Mouse (Mus musculus) MEL (cell line): ENCODE measurements around the gene Lamtor4. TPM values are rescaled to one million over a fixed set of nuclear protein-coding genes. Genes with fewer than 3 reads are reported as not detected.

ENCODE experiments used
- DNase-seq: peaks from one replicate; pipeline ENCODE4 v3.0.0; 2011; ENCODE audit warnings: low read depth, low spot score
- H3K27ac ChIP-seq: 2 replicates; pipeline ENCODE4 v1.5.1; 2012; ENCODE audit warnings: low read depth, mild to moderate bottlenecking, control low read depth, low read length, moderate library complexity; ENCODE audit not compliant: control insufficient read depth
- H3K27me3 ChIP-seq, 2 experiments: fragments of 150-350 bp in 1 of 2; sonication (generic) in 1 of 2; 2 replicates each; pipeline ENCODE4 v1.6.1; 2012; ENCODE audit warnings: low read length in 2 of 2, mild to moderate bottlenecking in 2 of 2, improper control_type of control experiment in 1 of 2, moderate library complexity in 1 of 2; ENCODE audit not compliant: insufficient read depth in 2 of 2, control insufficient read depth in 1 of 2
- H3K36me3 ChIP-seq, 2 experiments: 2 replicates each; pipeline ENCODE4 v1.6.1; 2012 to 2014; ENCODE audit warnings: low read length in 2 of 2, improper control_type of control experiment in 1 of 2, inconsistent platforms in 1 of 2, mild to moderate bottlenecking in 1 of 2; ENCODE audit not compliant: insufficient read depth in 2 of 2, control insufficient read depth in 1 of 2
- H3K4me1 ChIP-seq, 2 experiments: fragments of 150-350 bp in 1 of 2; sonication (generic) in 1 of 2; 2 replicates each; pipeline ENCODE4 v1.6.1; 2012; ENCODE audit warnings: low read length in 2 of 2, improper control_type of control experiment in 1 of 2, mild to moderate bottlenecking in 1 of 2; ENCODE audit not compliant: insufficient read depth in 2 of 2, control insufficient read depth in 1 of 2
- H3K4me3 ChIP-seq, 2 experiments: fragments of 150-350 bp in 1 of 2; sonication (generic) in 1 of 2; 2 replicates each; pipeline ENCODE4 v1.5.1; 2012; ENCODE audit warnings: low read depth in 2 of 2, low read length in 2 of 2, mild to moderate bottlenecking in 2 of 2, moderate library complexity in 2 of 2, control low read depth in 1 of 2, improper control_type of control experiment in 1 of 2; ENCODE audit not compliant: control insufficient read depth in 1 of 2, insufficient read depth in 1 of 2
- H3K79me2 ChIP-seq: 2 replicates; pipeline ENCODE4 v1.6.1; 2012; ENCODE audit warnings: mild to moderate bottlenecking, low read length, moderate library complexity; ENCODE audit not compliant: control insufficient read depth, poor library complexity, insufficient read depth
- H3K9ac ChIP-seq: 2 replicates; pipeline ENCODE4 v1.6.1; 2012; ENCODE audit warnings: low read depth, mild to moderate bottlenecking, control low read depth, low read length, moderate library complexity; ENCODE audit not compliant: control insufficient read depth, poor library complexity, severe bottlenecking
- H3K9me3 ChIP-seq: fragments of 150-350 bp; sonication (generic); replicated peaks from 2 replicates; pipeline ENCODE4 v1.6.1; 2012; ENCODE audit warnings: mild to moderate bottlenecking, low read length, improper control_type of control experiment, moderate library complexity; ENCODE audit not compliant: insufficient read depth
- CHD2 ChIP-seq: IDR thresholded peaks from 2 replicates; pipeline ENCODE4 v1.6.1; 2011; ENCODE audit warnings: low read length, improper control_type of control experiment
- CTCF ChIP-seq, 3 experiments: IDR thresholded peaks in 2 of 3; conservative IDR thresholded peaks in 1 of 3; 2 replicates each; pipeline ENCODE4 v1.5.1; 2011 to 2012; ENCODE audit warnings: low read length in 3 of 3, low read depth in 2 of 3, mild to moderate bottlenecking in 2 of 3, improper control_type of control experiment in 1 of 3, inconsistent platforms in 1 of 3, mixed read lengths in 1 of 3, moderate library complexity in 1 of 3; ENCODE audit not compliant: control insufficient read depth in 1 of 3, insufficient read depth in 1 of 3, poor library complexity in 1 of 3, severe bottlenecking in 1 of 3
- ELF1 ChIP-seq: IDR thresholded peaks from 2 replicates; pipeline ENCODE4 v1.6.1; 2014; ENCODE audit warnings: low read depth, mild to moderate bottlenecking, inconsistent platforms, low read length, improper control_type of control experiment, moderate library complexity
- ETS1 ChIP-seq: IDR thresholded peaks from 2 replicates; pipeline ENCODE4 v1.6.1; 2012; ENCODE audit warnings: low read depth, mild to moderate bottlenecking, inconsistent platforms, low read length, improper control_type of control experiment, moderate library complexity
- GATA1 ChIP-seq: IDR thresholded peaks from 2 replicates; pipeline ENCODE4 v1.6.1; 2011; ENCODE audit warnings: low read depth, low read length, improper control_type of control experiment
- HCFC1 ChIP-seq: IDR thresholded peaks from 2 replicates; pipeline ENCODE4 v1.6.1; 2012; ENCODE audit warnings: low read depth, mild to moderate bottlenecking, inconsistent platforms, low read length, improper control_type of control experiment, moderate library complexity
- MAFK ChIP-seq: IDR thresholded peaks from 2 replicates; pipeline ENCODE4 v1.6.1; 2011; ENCODE audit warnings: low read depth, mild to moderate bottlenecking, low read length, improper control_type of control experiment, borderline replicate concordance
- MAZ ChIP-seq: IDR thresholded peaks from 2 replicates; pipeline ENCODE4 v1.6.1; 2012; ENCODE audit warnings: low read depth, mild to moderate bottlenecking, inconsistent platforms, low read length, improper control_type of control experiment
- MEF2A ChIP-seq: IDR thresholded peaks from 2 replicates; pipeline ENCODE4 v1.6.1; 2014; ENCODE audit warnings: low read depth, mild to moderate bottlenecking, inconsistent platforms, low read length, improper control_type of control experiment; ENCODE audit not compliant: poor library complexity, insufficient replicate concordance, severe bottlenecking; ENCODE audit errors: extremely low read depth
- MXI1 ChIP-seq: IDR thresholded peaks from 2 replicates; pipeline ENCODE4 v1.6.1; 2011; ENCODE audit warnings: mild to moderate bottlenecking, low read depth, low read length, improper control_type of control experiment
- POLR2A ChIP-seq, 2 experiments: IDR thresholded peaks; 2 replicates each; pipeline ENCODE4 v1.6.1; 2011 to 2012; ENCODE audit warnings: low read length in 2 of 2, mild to moderate bottlenecking in 2 of 2, control low read depth in 1 of 2, improper control_type of control experiment in 1 of 2, low read depth in 1 of 2, moderate library complexity in 1 of 2; ENCODE audit not compliant: control insufficient read depth in 1 of 2, insufficient read depth in 1 of 2, poor library complexity in 1 of 2
- POLR2AphosphoS2 ChIP-seq: IDR thresholded peaks from 2 replicates; pipeline ENCODE4 v1.6.1; 2011; ENCODE audit warnings: low read length, improper control_type of control experiment
- POLR2AphosphoS5 ChIP-seq: IDR thresholded peaks from 2 replicates; pipeline ENCODE4 v1.6.1; 2012; ENCODE audit warnings: low read depth, borderline replicate concordance, mild to moderate bottlenecking, inconsistent platforms, low read length, moderate library complexity, mixed read lengths
- RAD21 ChIP-seq: IDR thresholded peaks from 2 replicates; pipeline ENCODE4 v1.6.1; 2011; ENCODE audit warnings: mild to moderate bottlenecking, low read depth, low read length, improper control_type of control experiment
- RCOR1 ChIP-seq: IDR thresholded peaks from 2 replicates; pipeline ENCODE4 v1.6.1; 2012; ENCODE audit warnings: low read depth, mild to moderate bottlenecking, inconsistent platforms, low read length, improper control_type of control experiment
- SMC3 ChIP-seq: IDR thresholded peaks from 2 replicates; pipeline ENCODE4 v1.6.1; 2011; ENCODE audit warnings: low read depth, low read length, improper control_type of control experiment
- TBP ChIP-seq: IDR thresholded peaks from 2 replicates; pipeline ENCODE4 v1.8.0; 2011; ENCODE audit warnings: low read depth, low read length, improper control_type of control experiment
- USF1 ChIP-seq: IDR thresholded peaks from 2 replicates; pipeline ENCODE4 v1.6.1; 2014; ENCODE audit warnings: low read depth, mild to moderate bottlenecking, inconsistent platforms, low read length, improper control_type of control experiment, moderate library complexity
- ZC3H11A ChIP-seq: IDR thresholded peaks from 2 replicates; pipeline ENCODE4 v1.6.1; 2012; ENCODE audit warnings: low read depth, mild to moderate bottlenecking, inconsistent platforms, low read length, improper control_type of control experiment
- ZMIZ1 ChIP-seq: IDR thresholded peaks from 2 replicates; pipeline ENCODE4 v1.6.1; 2012; ENCODE audit warnings: low read depth, mild to moderate bottlenecking, inconsistent platforms, low read length, improper control_type of control experiment, moderate library complexity
- polyA plus RNA-seq, 2 experiments: library from polyadenylated mRNA; stranded (reverse) in 1 of 2; unstranded in 1 of 2; fragments of >175 nt in 1 of 2; fragments of >200 nt in 1 of 2; gene quantifications; 2 replicates each; pipeline versions ENCODE4 v1.2.1 to v1.2.4; 2012; ENCODE audit warnings: low replicate concordance in 2 of 2, low read depth in 1 of 2; ENCODE audit not compliant: insufficient read length in 2 of 2, insufficient read depth in 1 of 2, missing spikeins in 1 of 2
- total RNA-seq: library from RNA; depleted of rRNA; stranded (reverse); fragments of 300-350 nt; gene quantifications from 2 replicates; pipeline ENCODE4 v1.2.3, GENCODE M21; 2012

Lamtor4 gene
- total and polyA plus RNA-seq, 3 experiments: 45.7 to 59.0 TPM; not detected in 1

DNA sequence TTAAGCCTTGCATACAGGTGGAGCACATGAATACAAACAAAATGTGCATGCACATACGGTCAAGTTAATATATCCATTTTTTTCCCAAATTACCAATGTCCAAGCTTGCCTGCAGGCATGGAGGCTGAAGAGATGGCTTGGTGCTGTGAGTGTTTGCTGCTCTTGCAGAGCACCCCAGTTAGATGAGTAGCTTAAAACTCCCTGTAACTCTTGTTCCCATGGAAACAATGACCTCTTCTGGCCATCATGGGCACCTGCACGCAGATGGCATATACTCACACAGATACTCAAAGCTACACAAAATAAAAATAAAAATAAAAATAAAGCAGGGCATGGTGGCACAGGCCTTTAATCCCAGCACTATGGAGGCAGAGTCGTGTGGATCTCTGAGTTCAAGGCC is 2.2 kb upstream of the Lamtor4 start:
- no peaks in the 10 kb centered on the region for H3K9me3 ChIP-seq
- no peaks in the 10 kb centered on the region; a peak in 1 of 4 replicates for H3K27me3 ChIP-seq
- H3K4me1 ChIP-seq: peaks cover 8 to 24% of the 10 kb centered on the region in 2 experiments
- H3K79me2 ChIP-seq: no peaks in the 10 kb centered on the region; the same call in 1 of the 2 replicates
- H3K27ac ChIP-seq: no peak overlapping the region
- peaks cover 0 to 24% of the 10 kb centered on the region in 2 experiments; a peak in 2 of 4 replicates for H3K36me3 ChIP-seq
- H3K4me3 ChIP-seq: no peak overlapping the region
- H3K9ac ChIP-seq: no peak overlapping the region
- peak; percentile 18 for DNase-seq
- TF ChIP-seq CTCF (IDR thresholded peaks at IDR 0.05 in 2 of 3, conservative IDR thresholded peaks at IDR 0.05 in 1 of 3; ENCODE audit: control insufficient read depth in 1 of 3, insufficient read depth in 1 of 3, low read depth in 2 of 3, low read length in 3 of 3, poor library complexity in 1 of 3, severe bottlenecking in 1 of 3) (peak in 2 of 3 experiments; percentile 10 to 25; a peak in 2 of 6 replicates), USF1 (no peak), POLR2A (IDR thresholded peaks at IDR 0.05; ENCODE audit: control insufficient read depth in 1 of 2, insufficient read depth in 1 of 2, low read depth in 1 of 2, low read length in 2 of 2, poor library complexity in 1 of 2) (no peak), RAD21 (peak; percentile 10; the same call in 1 of the 2 replicates), ZC3H11A (no peak), ELF1 (no peak), GATA1 (no peak), HCFC1 (no peak), CHD2 (no peak), ETS1 (no peak), MEF2A (no peak), TBP (no peak), RCOR1 (no peak), POLR2AphosphoS5 (no peak), ZMIZ1 (no peak), MXI1 (no peak), SMC3 (no peak)

DNA sequence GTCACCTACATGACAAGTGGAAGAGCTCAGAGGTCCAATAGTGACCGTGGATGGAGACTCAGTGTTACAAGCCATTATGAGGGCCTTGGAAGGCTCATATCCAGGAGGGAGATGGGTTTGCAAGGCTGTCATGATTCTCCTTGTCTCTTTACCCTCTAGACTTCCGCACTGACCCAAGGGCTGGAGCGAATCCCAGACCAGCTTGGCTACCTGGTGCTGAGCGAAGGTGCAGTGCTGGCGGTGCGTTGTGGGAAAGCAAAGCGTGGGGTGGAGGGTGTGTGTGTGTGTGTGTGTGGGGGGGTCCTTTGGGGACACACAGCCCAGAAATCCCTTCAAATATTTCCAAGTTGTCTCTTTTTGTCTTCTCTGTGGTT is 799 bp downstream of the Lamtor4 start:
- Histone ChIP-seq H3K27ac (peak overlapping the region; percentile 73), H3K4me3 (peak overlapping the region; percentile 68 to 84), H3K9me3 (no peaks in the 10 kb centered on the region), H3K9ac (peak overlapping the region; percentile 80), H3K79me2 (peaks cover 15% of the 10 kb centered on the region), H3K27me3 (no peaks in the 10 kb centered on the region; a peak in 1 of 4 replicates), H3K36me3 (peaks cover 3 to 52% of the 10 kb centered on the region in 2 experiments; a peak in 3 of 4 replicates), H3K4me1 (peaks cover 12 to 53% of the 10 kb centered on the region in 2 experiments)
- TF ChIP-seq MAZ: no peak
- peak; percentile 32; the same call in 1 of the 2 replicates for TF ChIP-seq ZMIZ1
- TF ChIP-seq POLR2AphosphoS2: peak; percentile 31
- TF ChIP-seq ZC3H11A: no peak
- TF ChIP-seq MAFK: no peak
- TF ChIP-seq HCFC1: no peak
- DNase-seq: no peak
